24 mouse cellular contexts compared by ENCODE assay signal in genomic region chr10:110650107-110650506, GRCm38 (mm10).
DNase-seq lines count a peak whose midpoint lies in the region; ATAC-seq and TF ChIP-seq lines count a peak whose summit lies in the region.
"Had no signal": no experiment of that assay in that cellular context is flagged by ENCODE, and none has a peak within 500 bp of the region (broad histone marks: within the 10 kb centered on the region; RNA-seq: fewer than 3 reads in every experiment).

No protein-coding gene starts in this region.

- 45% methylated on average over 6 of the region's 6 CpGs for WGBS in lung, embryonic 14.5 days
- WGBS in forebrain, embryonic 11.5 days, result 80% methylated on average over 6 of the region's 6 CpGs

- H3K9me3 ChIP-seq in lung, embryonic 14.5 days (ENCODE audit: low read depth, low read length), result no peaks in the 10 kb centered on the region
- H3K9me3 ChIP-seq in forebrain, embryonic 11.5 days (ENCODE audit: control insufficient read depth, low read length), result no peaks in the 10 kb centered on the region
- H3K9me3 ChIP-seq: forebrain, embryonic 13.5 days; hindbrain, embryonic 12.5 days; kidney, embryonic 15.5 days; limb, embryonic 12.5 days; neural tube, embryonic 13.5 days had no signal

- no peak for TF ChIP-seq CTCF in lung, embryonic 14.5 days (IDR thresholded peaks at IDR 0.05; ENCODE audit: low read depth)

- peak; percentile 62 for ATAC-seq in frontal cortex, adult (ENCODE audit: low TSS enrichment)
- ATAC-seq in lung, embryonic 14.5 days (ENCODE audit: insufficient read depth), result no peak
- ATAC-seq in forebrain, embryonic 11.5 days (replicated peaks; ENCODE audit: low FRiP score), result no peak
- ATAC-seq: CD4-positive, CD25-positive, alpha-beta regulatory T cell, adult 4 months; forebrain, embryonic 13.5 days; liver, postnatal 0 days; midbrain, embryonic 16.5 days had no signal

- no peaks in the 10 kb centered on the region for H3K27me3 ChIP-seq in lung, embryonic 14.5 days (ENCODE audit: insufficient read depth, low read length)
- H3K27me3 ChIP-seq in forebrain, embryonic 11.5 days (ENCODE audit: control insufficient read depth, insufficient read depth, low read length), result no peaks in the 10 kb centered on the region
- H3K27me3 ChIP-seq: forebrain, embryonic 13.5 days; hindbrain, embryonic 12.5 days; kidney, embryonic 15.5 days; limb, embryonic 12.5 days; neural tube, embryonic 13.5 days had no signal

- no peak overlapping the region for H3K4me3 ChIP-seq in lung, embryonic 14.5 days (ENCODE audit: low read depth, low read length)
- no peak overlapping the region for H3K4me3 ChIP-seq in forebrain, embryonic 11.5 days (ENCODE audit: low read depth, low read length)
- H3K4me3 ChIP-seq: forebrain, embryonic 13.5 days; hindbrain, embryonic 12.5 days; kidney, embryonic 15.5 days; limb, embryonic 12.5 days; myocyte; neural tube, embryonic 13.5 days had no signal

- no peak overlapping the region for H3K4me2 ChIP-seq in lung, embryonic 14.5 days
- H3K4me2 ChIP-seq in forebrain, embryonic 11.5 days (ENCODE audit: low read depth, low read length, severe bottlenecking), result no peak overlapping the region
- H3K4me2 ChIP-seq: forebrain, embryonic 13.5 days; hindbrain, embryonic 12.5 days; kidney, embryonic 15.5 days; limb, embryonic 12.5 days; liver, embryonic 11.5 days; neural tube, embryonic 13.5 days had no signal

- no peak overlapping the region for H3K27ac ChIP-seq in lung, embryonic 14.5 days (ENCODE audit: low read depth)
- H3K27ac ChIP-seq in forebrain, embryonic 11.5 days (ENCODE audit: low read depth, low read length), result no peak overlapping the region
- H3K27ac ChIP-seq: forebrain, embryonic 13.5 days; hindbrain, embryonic 12.5 days; kidney, embryonic 15.5 days; limb, embryonic 12.5 days; macrophage; neural tube, embryonic 13.5 days had no signal

- no peaks in the 10 kb centered on the region for H3K4me1 ChIP-seq in lung, embryonic 14.5 days (ENCODE audit: insufficient read depth)
- no peaks in the 10 kb centered on the region for H3K4me1 ChIP-seq in forebrain, embryonic 11.5 days (replicated peaks; ENCODE audit: control insufficient read depth, insufficient read depth, low read length)
- H3K4me1 ChIP-seq: hindbrain, embryonic 12.5 days; kidney, embryonic 15.5 days had no signal

- no peaks in the 10 kb centered on the region for H3K36me3 ChIP-seq in lung, embryonic 14.5 days (ENCODE audit: insufficient read depth)
- no peaks in the 10 kb centered on the region for H3K36me3 ChIP-seq in forebrain, embryonic 11.5 days (ENCODE audit: control insufficient read depth, insufficient read depth, low read length)
- H3K36me3 ChIP-seq: hindbrain, embryonic 12.5 days; kidney, embryonic 15.5 days; limb, embryonic 12.5 days; neural tube, embryonic 13.5 days had no signal

- no peak overlapping the region for H3K9ac ChIP-seq in lung, embryonic 14.5 days
- no peak overlapping the region for H3K9ac ChIP-seq in forebrain, embryonic 11.5 days (ENCODE audit: low read length)
- H3K9ac ChIP-seq: forebrain, embryonic 13.5 days; hindbrain, embryonic 12.5 days; kidney, embryonic 15.5 days; limb, embryonic 12.5 days; liver, postnatal 0 days; neural tube, embryonic 13.5 days had no signal

- DNase-seq in frontal cortex, postnatal 25 days (ENCODE audit: low spot score in 2 of 2), result no peak
- peak; percentile 6 for DNase-seq in lung, embryonic 14.5 days
- no peak for DNase-seq in lung, postnatal 4 days
- DNase-seq in right cerebral cortex, postnatal 25 days, result peak; percentile 7
- DNase-seq in right cerebral cortex, postnatal 14 days, result no peak
- peak; percentile 20 for DNase-seq in fibroblast of lung, adult 2 months (ENCODE audit: low read depth)
- DNase-seq in forebrain, embryonic 11.5 days (ENCODE audit: low spot score), result no peak
- DNase-seq: cerebellum, adult 18-20 months; cerebellum, postnatal 14 days; kidney, adult 11 months; kidney, postnatal 4 days; liver, postnatal 0 days; thymus, postnatal 14 days had no signal

Comparison
In these comparisons a context has a peak if more than half of its experiments do, and no peak if none do; other contexts are left out.
1. DNase-seq: peak in lung, embryonic 14.5 days (single experiment), right cerebral cortex, postnatal 25 days (single experiment) and fibroblast of lung, adult 2 months (single experiment); none in frontal cortex, postnatal 25 days (0 of 2), lung, postnatal 4 days (0 of 2), right cerebral cortex, postnatal 14 days (single experiment) and forebrain, embryonic 11.5 days (single experiment).